Mouse (Mus musculus) brain, embryonic 14.5 days (tissue): ENCODE data around the gene Fgf22.

Experiments
- CTCF ChIP-seq: fragments of 200-500 bp; IDR thresholded peaks from 2 replicates; pipeline ENCODE4 v1.5.1; 2012; ENCODE audit warnings: inconsistent platforms, mild to moderate bottlenecking, moderate library complexity, borderline replicate concordance; ENCODE audit not compliant: insufficient read depth, insufficient read length; ENCODE audit errors: extremely low read depth
- POLR2A ChIP-seq: fragments of 200-500 bp; IDR thresholded peaks from 2 replicates; pipeline ENCODE4 v1.6.1; 2012; ENCODE audit warnings: mild to moderate bottlenecking, inconsistent platforms, borderline replicate concordance; ENCODE audit not compliant: poor library complexity, insufficient read depth, insufficient read length, severe bottlenecking; ENCODE audit errors: extremely low read depth

GRCm38 (mm10) chr10:79774486-79775279 is 19.8 kb downstream of the Fgf22 start:
- TF ChIP-seq CTCF (peak; percentile 25; the same call in 1 of the 2 replicates), POLR2A (no peak)
